Mouse (Mus musculus) thymus, postnatal 25 days (tissue): ENCODE results near the gene Frmd4a.

Experiments used
- DNase-seq: peaks from one replicate; pipeline ENCODE4 v3.0.0; 2022

Gene Frmd4a

DNA sequence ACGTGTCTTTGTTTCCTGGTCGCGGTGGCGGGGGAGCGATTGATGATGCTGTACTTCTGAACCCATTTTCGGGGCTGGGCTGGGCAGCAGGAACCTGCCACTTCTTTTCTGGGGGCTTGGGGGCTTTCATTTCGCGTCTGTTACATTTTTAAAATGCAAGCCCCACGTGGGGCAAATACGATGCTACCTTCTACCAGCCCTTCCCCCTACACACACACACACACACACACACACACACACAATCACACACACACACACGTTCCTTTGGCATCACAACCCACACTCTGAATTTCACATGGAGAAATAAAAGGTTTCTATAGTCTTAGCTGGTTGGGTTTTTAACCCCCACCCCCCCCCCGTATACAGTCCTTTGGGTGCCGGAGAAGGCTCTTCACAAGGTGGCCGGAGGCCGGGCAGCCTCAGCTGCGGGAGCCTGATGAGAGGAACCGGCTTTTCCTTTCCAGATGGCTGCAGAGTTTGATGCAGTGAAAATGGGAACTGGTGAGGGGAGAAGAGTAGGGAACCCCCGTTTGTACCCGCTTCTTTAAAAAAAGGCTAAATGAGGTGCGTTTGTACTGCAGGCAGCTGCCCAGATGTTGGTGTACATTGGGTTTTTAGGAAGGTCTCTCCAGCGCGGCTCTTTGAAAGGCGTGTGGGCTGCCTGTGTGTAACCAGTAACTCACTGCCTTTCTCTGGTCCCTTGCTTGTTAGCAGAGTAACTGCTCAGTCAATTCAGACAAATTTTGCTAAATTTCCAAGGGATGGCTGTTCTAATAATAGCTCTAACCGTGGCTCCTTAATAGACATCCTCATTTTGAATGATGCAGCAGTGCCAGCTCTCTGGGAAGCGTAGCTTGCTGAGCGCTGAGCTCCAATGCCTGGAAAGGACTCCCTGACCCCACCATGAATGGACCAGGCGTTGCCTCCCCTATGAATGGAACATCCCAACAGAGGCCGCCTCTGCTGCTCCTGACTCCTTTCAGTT, 384.4 kb downstream of the Frmd4a start:
- no peak for DNase-seq

DNA sequence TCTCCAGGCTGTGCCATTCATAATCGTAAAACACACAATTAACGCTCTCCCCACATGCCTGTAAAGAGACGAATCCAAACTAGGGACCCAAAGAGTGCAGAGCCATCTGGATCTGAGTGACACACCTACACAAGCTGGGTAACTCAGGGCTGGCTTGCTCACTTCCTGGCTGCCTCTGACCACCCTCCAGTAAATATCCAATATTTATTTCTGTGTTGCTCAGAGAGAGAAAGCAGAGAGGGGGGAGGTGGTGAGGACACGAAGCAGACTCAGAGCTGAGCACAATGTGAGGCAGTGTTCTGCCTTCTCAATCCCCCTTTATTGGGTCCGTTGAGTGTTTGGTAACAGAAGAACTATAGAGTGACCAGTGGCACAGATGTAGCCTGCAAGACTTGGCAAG, 389.5 kb downstream of the Frmd4a start:
- no peak for DNase-seq

DNA sequence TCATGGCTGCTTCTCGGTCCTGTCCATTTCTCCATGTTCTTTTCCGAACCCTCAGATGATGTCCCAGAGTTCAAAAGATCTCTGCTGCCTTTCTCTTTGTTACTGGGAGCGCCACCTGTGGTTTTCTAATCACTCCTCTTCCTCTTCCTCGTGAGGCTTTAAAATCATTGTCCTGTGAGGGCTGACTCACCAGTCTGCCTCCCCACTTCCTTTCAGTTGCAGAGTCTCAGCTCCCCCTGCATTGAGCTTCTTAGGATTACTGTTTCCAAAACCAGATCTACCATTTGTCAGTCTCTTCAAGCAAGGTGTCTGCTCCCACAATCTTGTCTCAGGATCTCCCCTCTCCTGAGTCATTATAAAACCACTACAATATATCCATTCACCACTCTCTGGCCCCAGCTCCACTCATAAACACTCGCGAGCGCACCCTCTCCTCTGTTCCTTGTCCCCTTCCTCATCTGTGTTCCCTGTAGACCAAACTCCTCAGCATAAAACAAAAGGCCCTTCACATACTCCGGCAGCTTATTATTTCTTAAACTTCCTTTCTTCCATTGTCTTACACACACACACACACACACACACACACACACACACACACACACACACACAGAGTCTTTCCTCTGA, 392.4 kb downstream of the Frmd4a start:
- DNase-seq: no peak

DNA sequence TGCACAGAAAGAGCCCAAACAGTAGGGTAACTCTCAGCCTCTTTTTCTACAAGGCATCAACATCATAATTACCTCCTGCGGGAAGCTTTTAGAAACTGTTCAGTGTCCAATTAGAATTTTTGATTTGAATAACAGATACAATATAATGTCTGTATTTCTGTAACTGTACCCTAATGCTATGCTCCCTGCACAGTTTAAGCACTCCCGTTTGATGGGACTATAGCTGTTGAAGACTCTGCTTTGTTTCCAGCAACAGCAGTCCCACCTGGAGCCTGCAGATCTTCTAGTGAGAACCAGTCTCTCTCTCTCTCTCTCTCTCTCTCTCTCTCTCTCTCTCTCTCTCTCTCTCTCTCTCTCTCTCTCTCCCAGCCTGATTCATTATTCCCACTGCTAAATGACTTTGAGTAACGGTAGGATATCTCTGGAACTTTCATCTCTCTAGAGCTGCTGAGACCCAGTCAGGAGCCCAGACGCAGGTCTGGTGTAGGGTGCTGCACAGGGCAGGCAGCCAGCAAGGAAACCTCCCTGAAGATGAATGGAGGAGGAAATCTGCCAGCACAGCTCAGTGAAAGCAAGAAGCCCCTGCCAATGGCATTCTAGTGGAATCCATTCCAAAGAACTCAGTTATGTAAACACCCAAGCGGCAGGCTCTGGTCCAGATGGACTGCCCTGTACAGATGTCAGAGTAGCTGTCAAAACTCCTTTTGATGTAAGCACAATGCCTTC, 395.5 kb downstream of the Frmd4a start:
- no peak for DNase-seq

DNA sequence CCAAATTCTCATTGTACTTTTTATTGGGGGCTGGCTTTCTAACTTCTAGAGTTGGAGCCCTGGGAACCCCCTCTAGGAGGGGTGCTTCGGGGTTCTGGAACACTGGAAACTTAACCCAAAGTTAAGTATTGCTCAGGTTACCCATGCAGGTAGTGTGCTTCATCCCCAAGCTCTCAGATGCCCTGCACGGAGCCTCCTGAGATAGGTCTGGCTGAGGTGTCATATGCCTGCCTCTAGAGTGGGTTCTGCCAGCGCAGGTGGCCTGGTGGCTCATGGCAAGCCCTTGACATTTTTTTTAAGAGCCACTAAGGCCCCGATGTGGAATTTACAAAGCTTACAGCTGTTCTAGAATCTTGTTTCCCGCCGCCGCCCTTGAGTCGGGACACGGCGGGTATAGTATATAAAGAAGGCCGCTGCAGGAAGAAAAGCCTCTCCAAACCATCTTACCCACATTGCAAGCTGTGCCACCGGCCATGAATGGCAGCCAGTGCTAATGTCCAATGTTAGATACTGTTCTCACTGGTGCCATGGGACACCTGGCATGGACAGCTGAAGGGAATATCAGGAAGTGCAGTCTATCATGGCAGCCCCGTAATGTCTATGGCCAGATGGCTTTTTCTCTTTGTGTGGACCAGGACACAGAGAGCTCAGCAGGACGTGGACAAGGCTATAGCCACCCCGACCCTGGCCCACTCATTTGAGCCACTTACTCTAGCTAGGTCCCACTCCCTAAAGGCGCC, 396.2 kb downstream of the Frmd4a start:
- no peak for DNase-seq

DNA sequence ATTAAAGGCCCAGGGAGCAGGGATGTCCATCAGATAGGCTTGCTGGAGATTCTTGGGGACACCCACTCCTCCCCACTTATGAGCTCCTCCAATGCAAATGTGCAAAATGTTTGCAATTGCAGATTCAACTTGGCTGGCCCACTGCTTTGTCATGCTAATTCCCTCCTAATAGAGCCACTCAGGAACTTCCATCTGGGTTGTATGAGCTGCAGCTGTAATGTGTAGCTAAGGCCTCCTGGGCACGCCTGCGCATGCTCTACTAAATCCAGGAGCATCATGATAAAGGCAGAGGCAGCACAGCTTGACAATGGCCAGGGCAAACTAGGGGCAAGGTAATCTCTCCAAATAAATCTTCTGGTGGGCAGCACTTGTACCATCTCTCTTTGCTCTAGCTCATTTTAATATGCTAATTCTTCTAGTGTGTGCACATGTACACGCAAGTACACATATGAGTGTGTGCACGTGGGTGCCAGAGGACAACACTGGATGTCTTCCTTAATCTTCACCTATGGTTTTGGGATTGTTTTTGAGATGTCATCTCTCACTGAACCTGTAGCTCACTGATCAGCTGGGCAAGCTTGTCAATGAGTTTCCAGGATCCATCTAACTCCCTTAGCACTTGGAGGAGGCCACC, 403.3 kb downstream of the Frmd4a start:
- DNase-seq: no peak

DNA sequence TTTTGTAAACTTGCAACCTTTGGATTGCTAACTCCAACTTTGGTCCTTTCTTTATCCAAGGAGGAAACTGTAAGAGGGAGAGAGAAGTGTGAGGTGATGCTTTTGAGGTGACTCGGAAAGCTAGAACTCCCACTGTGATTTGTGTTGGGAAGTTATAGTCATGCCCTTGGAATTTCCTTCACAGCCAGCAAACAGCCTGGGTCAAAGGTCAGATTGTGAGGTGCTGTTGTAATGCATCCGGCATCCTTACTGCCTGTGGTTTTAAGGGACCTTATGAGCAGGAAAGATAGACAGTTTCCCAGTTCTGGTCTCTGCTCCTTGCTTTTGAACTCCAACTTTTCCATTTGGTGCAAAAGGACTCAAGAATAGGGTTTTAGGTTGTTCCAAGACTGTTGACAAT, 404.2 kb downstream of the Frmd4a start:
- DNase-seq: no peak

DNA sequence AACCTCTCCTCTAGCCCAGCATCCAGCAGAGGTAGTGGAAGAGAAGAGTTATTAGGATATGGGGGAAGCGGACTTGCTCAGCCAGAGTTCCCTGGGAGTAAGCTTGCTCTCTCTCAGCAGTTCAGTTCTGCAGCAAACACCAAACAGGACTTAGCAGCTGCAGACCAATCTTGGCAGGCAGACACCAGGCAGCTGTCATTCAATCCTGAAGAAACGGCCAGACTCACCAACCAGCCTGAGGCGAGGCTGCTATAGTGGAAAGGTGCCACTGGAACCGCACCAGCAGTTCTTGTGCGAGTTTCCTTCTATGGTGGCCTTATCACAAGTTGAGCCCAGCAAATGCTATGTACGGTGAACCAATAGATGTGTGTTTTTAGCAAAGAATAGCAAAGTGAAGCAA, 406.4 kb downstream of the Frmd4a start:
- DNase-seq: no peak

DNA sequence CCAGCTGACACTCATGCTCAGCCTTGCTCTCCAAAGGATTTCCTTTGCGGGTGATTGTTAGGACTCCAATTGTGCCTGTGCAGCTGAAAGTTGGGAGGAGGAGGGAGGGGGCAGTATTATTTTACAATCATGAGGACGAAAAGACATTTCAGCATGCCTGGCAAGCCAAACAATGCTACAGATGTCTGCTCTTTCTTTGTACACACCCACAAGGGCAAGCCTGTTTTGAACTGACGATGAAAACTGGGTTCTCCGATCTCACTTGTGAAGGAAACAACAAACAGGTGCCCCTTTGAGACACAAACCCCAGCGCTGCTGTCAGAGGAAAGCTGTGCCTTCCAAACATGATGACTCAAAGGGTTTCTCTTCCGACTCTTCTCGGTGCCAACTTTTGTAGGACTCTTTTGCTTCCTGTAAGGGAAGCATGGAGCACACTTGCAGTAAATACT, 410.9 kb downstream of the Frmd4a start:
- DNase-seq: no peak

DNA sequence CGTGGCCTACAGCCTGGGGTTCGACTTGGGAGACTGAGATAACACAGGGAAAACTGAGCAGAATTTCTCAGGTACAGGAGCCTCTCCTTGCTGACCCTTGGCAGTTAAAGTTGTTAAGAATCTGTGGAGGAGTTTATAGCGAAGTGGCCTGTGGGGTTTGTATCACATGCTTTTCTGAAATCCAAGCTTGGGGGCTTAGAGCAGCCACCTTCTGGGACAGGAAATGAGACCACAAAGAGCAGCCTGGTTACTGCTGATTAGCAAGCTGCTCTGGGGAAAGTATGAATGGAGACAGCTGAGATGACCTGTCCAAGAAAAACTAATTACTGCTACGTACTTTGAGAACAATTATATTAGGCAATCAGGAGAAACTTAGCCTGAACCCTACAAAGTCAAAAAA, 415.6 kb downstream of the Frmd4a start:
- no peak for DNase-seq

DNA sequence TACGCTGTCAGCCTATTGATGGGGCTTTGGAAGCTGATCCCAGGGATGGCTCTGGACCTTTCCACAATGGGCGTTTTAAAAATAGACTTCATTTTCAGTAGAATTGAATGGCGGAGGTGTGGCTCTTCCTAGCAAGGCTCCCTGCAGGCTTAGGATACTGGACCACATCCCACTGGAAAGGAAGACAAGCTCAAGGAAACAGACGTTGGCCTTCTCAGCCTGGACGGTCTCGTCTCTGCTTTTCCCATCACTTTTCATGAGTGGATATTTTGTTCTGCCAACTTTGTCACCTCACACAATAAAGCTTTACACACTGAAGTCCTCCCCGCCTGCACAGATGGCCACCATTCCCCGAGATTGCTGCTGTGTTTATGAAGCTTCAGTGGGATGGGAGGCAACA, 417.5 kb downstream of the Frmd4a start:
- DNase-seq: no peak

DNA sequence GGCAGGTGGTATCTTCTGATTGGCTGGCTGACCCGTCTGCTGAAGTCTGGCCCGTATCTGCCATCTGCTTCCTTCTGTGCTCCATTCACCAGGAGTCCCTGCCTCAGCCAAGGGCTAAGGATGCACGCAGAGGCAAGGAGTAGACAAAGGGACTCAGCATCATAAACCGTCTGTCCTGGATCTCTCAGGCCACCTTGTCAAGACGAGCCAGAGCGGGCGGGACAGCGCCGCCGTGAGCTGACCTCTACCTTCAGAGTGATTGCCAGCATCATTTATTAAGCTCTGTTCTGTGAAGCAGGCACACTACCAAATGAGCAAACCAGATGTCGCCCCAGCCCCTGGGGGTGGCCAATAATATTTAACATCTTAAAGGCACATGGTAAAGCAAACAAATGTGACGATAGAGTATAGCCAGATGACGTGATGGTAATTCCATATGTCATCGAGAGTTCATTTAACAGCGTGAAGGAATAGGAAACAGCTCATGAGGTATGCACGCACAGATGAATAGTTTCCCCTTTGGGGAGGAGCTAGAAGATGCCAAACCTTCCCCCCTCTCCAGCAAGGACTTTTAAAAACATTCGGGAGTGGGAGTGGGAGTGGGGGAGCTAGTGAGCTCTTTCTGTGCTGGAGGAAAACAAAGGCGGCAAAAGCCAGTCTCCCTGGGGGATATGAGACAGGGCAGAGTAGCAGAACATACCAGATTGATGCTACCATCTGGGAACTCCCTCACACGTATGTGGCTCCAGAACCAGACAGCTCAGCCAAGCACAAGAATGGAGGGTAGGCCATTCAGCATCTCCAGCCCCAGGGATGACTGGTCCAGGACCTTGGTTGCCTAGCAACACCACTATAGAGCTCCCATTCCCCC, 419.1 kb downstream of the Frmd4a start:
- DNase-seq: no peak

DNA sequence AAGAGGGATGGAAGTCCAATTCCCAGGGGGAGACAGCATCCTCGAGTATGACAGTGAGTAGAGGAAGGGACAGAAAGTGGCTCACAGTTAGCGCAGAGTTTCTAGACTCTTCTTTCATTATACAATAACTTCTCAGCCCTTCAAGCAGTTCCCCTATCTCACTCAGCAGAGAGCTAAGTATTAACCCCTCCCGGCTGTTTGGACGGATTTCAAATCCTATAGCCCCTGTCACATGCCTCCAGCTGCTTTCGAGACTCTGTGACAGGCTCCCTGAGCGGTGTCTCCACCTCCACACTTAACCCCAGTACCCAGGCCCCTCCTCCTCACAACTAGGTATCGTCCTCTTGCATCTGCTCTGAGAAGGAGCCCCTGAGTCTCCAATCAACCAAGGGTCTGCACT, 421.2 kb downstream of the Frmd4a start:
- no peak for DNase-seq

DNA sequence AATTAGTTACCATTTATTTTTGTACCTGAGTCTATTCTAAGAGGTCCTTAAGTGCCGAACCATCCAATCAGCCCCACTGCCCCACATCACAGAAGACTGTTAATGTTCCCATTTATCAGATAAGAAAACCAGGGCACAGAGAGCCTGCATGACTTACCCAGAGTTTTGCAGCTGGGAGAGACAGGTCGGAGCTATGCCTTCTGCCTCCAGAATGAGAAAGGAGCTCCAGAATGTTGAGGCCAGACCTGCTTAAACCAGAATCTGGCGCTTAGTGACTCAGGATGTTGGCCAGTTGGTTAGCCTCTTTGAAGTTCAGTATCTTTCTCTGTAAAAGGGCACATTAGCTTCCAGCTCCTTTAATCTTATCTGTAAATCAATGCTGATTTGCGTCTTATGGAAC, 422.4 kb downstream of the Frmd4a start:
- DNase-seq: no peak

DNA sequence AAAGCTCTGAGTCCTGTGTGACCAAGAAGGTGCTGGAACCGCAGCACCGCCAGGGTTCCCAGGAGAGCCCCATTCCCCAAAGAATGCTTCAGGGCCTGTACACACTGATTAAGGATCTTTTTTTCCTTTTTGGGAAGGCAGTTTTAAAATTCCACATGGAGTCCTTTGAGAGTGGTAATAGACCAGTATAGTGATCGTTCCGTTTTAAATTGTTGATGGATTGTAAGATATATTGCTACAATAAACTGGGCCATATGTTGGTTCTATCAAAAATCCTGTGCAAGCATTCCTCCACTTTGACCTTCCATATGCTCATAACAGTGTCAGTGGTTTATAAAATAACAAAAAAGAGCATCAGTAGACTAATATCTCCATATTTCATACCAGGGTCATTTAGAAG, 424.3 kb downstream of the Frmd4a start:
- DNase-seq: no peak

DNA sequence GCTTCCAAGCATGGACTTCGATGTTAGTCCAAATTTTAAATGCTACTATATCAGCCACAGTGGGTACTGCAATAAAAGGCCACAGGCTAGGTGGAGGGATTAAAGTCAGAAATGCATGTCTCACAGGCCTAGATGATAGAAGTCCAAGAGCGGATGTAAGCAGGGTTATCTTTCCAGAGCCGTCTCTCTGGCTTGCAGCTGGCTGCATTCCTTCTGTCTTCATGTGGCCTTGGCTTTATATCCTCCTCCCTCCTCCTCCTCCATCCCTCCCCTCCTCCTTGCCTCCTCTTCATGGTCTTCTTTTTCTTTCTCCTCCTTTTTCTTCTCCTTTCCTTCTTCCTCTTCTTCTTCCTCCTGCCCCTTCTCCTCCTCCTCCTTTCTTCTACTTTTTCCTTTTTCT, 427.2 kb downstream of the Frmd4a start:
- DNase-seq: no peak

DNA sequence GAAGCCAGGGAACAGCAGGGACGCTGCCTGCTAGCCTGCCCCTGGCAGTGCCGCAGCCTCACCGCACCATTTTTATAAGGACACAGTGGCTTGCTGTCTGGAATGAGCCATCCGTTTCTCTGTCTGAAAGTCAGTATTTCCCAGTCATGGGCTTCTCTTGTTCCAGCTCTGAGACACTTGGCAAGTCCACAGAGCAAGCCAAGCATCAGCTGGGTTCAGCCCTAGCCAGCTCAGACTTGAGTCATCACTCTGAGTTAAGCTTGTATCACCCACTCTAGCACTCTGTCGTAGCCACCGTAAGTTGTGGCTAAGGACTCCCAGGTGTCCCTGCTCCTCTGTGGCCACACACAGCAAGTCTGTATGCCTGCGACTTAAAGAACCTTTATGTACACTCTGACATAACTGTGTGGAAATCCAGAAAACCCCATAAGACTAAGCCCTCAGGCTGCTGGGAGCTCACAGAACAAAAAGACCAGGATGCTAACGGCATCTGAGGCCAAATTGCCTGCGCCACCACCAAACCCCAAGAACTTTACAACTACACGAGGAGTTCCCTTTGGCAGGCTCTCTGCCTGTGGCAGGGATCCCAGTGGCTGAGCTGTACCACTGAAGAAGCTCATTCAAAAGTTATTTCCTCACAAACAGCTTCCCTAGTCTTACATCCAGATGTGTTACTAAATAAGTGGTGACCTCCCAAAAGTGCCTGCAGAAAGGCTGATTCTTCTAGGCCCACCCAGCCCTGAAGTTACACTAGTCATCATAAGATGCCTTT, 428.3 kb downstream of the Frmd4a start:
- no peak for DNase-seq

DNA sequence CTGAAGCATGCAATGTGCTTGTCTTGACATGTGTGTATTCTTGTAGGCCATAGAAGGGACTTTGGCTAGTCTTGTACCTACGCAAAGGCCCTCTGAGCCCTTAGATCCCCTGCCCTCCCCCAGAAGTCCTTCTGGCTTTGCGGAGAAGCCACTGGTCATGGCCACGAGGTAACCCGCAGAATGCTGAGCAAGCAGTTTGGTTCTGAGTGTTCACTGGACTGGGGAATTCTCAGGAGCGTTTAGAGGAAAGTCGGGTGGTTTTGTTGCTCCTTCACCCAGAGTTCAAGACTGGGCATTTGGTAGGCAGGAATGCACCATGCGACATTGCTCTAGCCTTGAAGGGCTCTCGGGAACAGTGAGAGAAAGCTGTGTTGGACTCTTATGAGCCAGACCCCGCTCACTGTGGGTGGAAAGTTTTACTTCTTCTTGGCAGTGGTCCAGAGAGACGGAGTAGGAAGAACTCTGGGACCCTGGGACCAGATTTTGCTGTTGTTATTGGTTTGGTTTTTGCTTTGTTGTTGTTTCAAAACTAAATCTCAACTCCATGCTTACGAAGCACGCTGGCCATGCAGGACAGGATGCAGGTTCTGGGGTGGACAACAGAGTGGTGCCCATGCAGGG, 432.5 kb downstream of the Frmd4a start:
- no peak for DNase-seq

DNA sequence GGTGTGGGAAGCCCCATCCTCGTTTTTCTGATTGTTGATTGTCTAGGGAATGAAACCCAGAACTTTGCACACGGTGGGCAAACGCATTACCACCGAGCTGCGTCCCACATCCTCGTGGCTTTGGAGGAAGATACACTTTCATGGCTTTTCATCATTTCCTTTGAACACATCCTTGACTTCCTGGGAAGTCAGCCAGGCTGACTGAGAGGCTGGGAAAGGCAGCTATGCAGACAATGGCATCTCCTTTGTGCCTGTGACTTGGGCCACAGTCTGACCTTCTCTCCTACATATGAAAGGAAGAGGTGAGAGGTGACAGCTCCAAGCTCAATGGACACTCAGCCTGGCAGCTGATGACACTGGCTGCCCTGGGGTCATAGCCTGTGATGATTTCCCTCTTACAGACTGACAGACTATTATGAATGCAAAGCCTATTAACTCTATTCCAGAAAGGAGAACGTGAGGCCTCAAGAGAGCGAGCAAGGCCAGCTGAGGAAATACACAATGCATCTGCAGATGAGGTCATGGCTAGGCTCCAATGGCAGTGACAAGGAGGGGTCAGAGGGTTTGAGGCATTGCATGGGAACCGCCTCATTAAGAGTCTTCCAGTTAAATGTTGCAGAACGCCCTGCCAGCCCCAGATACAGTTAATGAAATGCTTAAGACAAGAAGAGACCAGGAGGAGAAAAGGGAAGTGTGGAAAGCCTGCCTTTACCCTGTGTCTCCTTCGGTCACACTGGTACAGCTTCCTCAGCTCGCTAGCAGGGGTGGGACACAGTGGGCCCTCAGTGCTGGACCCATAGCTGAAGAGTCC, 435.3 kb downstream of the Frmd4a start:
- no peak for DNase-seq
